Mouse (Mus musculus) embryonic facial prominence, embryonic 15.5 days (tissue): ENCODE results near the gene Sirt6. TPM values are rescaled to one million over a fixed set of nuclear protein-coding genes. Genes with fewer than 3 reads are reported as not detected.

Experiments used
- ATAC-seq: fragments of 200-750 bp; cut with Nextera tagmentation; 2 replicates; pipeline ENCODE4 v1.8.0; 2017; ENCODE audit warnings: low read depth, moderate TSS enrichment; ENCODE audit not compliant: insufficient number of reproducible peaks, low FRiP score, low TSS enrichment
- H3K27ac ChIP-seq: fragments of 300-500 bp; sonication (generic); replicated peaks from 2 replicates; pipeline ENCODE4 v1.5.1; 2015; ENCODE audit warnings: mild to moderate bottlenecking, inconsistent platforms
- H3K27me3 ChIP-seq: fragments of 300-500 bp; sonication (generic); 2 replicates; pipeline ENCODE4 v1.6.1; 2015; ENCODE audit warnings: inconsistent platforms
- H3K36me3 ChIP-seq: fragments of 300-500 bp; sonication (generic); 2 replicates; pipeline ENCODE4 v1.6.1; 2015; ENCODE audit warnings: mild to moderate bottlenecking, inconsistent platforms
- H3K4me1 ChIP-seq: fragments of 300-500 bp; sonication (generic); 2 replicates; pipeline ENCODE4 v1.6.1; 2015; ENCODE audit warnings: inconsistent platforms
- H3K4me2 ChIP-seq: fragments of 300-500 bp; sonication (generic); replicated peaks from 2 replicates; pipeline ENCODE4 v1.6.1; 2015; ENCODE audit warnings: mild to moderate bottlenecking, inconsistent platforms
- H3K4me3 ChIP-seq: fragments of 300-500 bp; sonication (generic); replicated peaks from 2 replicates; pipeline ENCODE4 v1.5.1; 2015; ENCODE audit warnings: mild to moderate bottlenecking, inconsistent platforms
- H3K9ac ChIP-seq: fragments of 300-500 bp; sonication (generic); 2 replicates; pipeline ENCODE4 v1.6.1; 2015; ENCODE audit warnings: inconsistent platforms
- H3K9me3 ChIP-seq: fragments of 300-500 bp; sonication (generic); replicated peaks from 2 replicates; pipeline ENCODE4 v1.6.1; 2016; ENCODE audit warnings: inconsistent platforms
- WGBS: fragments of 180-500 bp; shearing (Covaris S2); methylation state at CpG from one replicate; pipeline ENCODE4 v1.1.7; 2015; 5-methylcytosine and 5-hydroxymethylcytosine counted together
- polyA plus RNA-seq: library from polyadenylated mRNA; unstranded; fragments of >200 nt; fragmentation: Nextera tagmentation; extraction: Ambion mirVana; gene quantifications from 2 replicates; pipeline ENCODE4 v1.2.1, GENCODE M21; 2015

Sirt6 gene
- polyA plus RNA-seq, 1 experiment from 2014 or later: 41.0 TPM

GRCm38 (mm10) chr10:81600738-81601203, 26.8 kb downstream of the Sirt6 start, which contains the start of gene Tle6:
Gene Tle6 (minus strand): TSS chr10:81601073.
- Histone ChIP-seq H3K4me2 (peak within 1 kb of the TSS; percentile 61), H3K36me3 (no peaks in the 10 kb centered on the region), H3K4me1 (peaks cover 72% of the 10 kb centered on the region), H3K9me3 (no peaks in the 10 kb centered on the region), H3K9ac (no peak within 1 kb of the TSS), H3K27me3 (no peaks in the 10 kb centered on the region), H3K27ac (peak within 1 kb of the TSS; percentile 89), H3K4me3 (peak within 1 kb of the TSS; percentile 37)
- ATAC-seq: peak; percentile 88
- WGBS: under 1% methylated on average over 28 of the region's 28 CpGs

GRCm38 (mm10) chr10:81600096-81600495, 27.5 kb downstream of the Sirt6 start:
- no peaks in the 10 kb centered on the region for H3K9me3 ChIP-seq
- peak overlapping the region; percentile 61; the same call in 1 of the 2 replicates for H3K4me2 ChIP-seq
- ATAC-seq: no peak
- H3K27me3 ChIP-seq: no peaks in the 10 kb centered on the region
- 45% methylated on average over 10 of the region's 10 CpGs for WGBS
- H3K36me3 ChIP-seq: no peaks in the 10 kb centered on the region
- H3K27ac ChIP-seq: peak overlapping the region; percentile 89
- no peak overlapping the region for H3K9ac ChIP-seq
- no peak overlapping the region for H3K4me3 ChIP-seq
- H3K4me1 ChIP-seq: peaks cover 74% of the 10 kb centered on the region

- H3K27ac ChIP-seq: no peak overlapping the region
- 64% methylated on average over 5 of the region's 5 CpGs for WGBS
Observed at GRCm38 (mm10) chr10:81599630-81600029, 28.0 kb downstream of the Sirt6 start.

GRCm38 (mm10) chr10:81598871-81599270, 28.7 kb downstream of the Sirt6 start:
- Histone ChIP-seq H3K36me3 (no peaks in the 10 kb centered on the region), H3K9ac (no peak overlapping the region), H3K27ac (no peak overlapping the region), H3K4me2 (no peak overlapping the region), H3K4me3 (no peak overlapping the region), H3K9me3 (no peaks in the 10 kb centered on the region), H3K27me3 (no peaks in the 10 kb centered on the region; the same call in 1 of the 2 replicates), H3K4me1 (peaks cover 66% of the 10 kb centered on the region)
- WGBS: 38% methylated on average over 6 of the region's 6 CpGs
- no peak for ATAC-seq

More at GRCm38 (mm10) chr10:81599630-81600029, 28.0 kb downstream of the Sirt6 start:
- Histone ChIP-seq H3K9ac (no peak overlapping the region), H3K4me1 (peaks cover 72% of the 10 kb centered on the region), H3K4me3 (no peak overlapping the region), H3K9me3 (no peaks in the 10 kb centered on the region), H3K27me3 (no peaks in the 10 kb centered on the region), H3K36me3 (no peaks in the 10 kb centered on the region), H3K4me2 (no peak overlapping the region)
- ATAC-seq: no peak

- Histone ChIP-seq H3K4me2 (no peak overlapping the region), H3K27me3 (no peaks in the 10 kb centered on the region; the same call in 1 of the 2 replicates), H3K36me3 (no peaks in the 10 kb centered on the region), H3K27ac (peak overlapping the region; percentile 60; the same call in 1 of the 2 replicates), H3K9me3 (no peaks in the 10 kb centered on the region), H3K9ac (no peak overlapping the region), H3K4me1 (peaks cover 66% of the 10 kb centered on the region), H3K4me3 (no peak overlapping the region)
- ATAC-seq: no peak
- WGBS: 31% methylated on average over 3 of the region's 3 CpGs
Observed at GRCm38 (mm10) chr10:81598342-81598741, 29.3 kb downstream of the Sirt6 start.

GRCm38 (mm10) chr10:81597137-81597950, 30.3 kb downstream of the Sirt6 start:
- WGBS: under 1% methylated on average over 10 of the region's 12 CpGs
- H3K4me3 ChIP-seq: peak overlapping the region; percentile 26
- H3K9ac ChIP-seq: no peak overlapping the region

GRCm38 (mm10) chr10:81596611-81597010, 31.0 kb downstream of the Sirt6 start:
- Histone ChIP-seq H3K4me1 (peaks cover 54% of the 10 kb centered on the region), H3K4me2 (peak overlapping the region; percentile 46), H3K36me3 (no peaks in the 10 kb centered on the region), H3K4me3 (peak overlapping the region; percentile 26), H3K9me3 (no peaks in the 10 kb centered on the region), H3K27ac (peak overlapping the region; percentile 69), H3K9ac (no peak overlapping the region; the same call in 1 of the 2 replicates), H3K27me3 (peaks cover 4% of the 10 kb centered on the region; the same call in 1 of the 2 replicates)
- ATAC-seq: no peak
- WGBS: 3% methylated on average over 10 of the region's 10 CpGs

More at GRCm38 (mm10) chr10:81597137-81597950, 30.3 kb downstream of the Sirt6 start:
- Histone ChIP-seq H3K4me1 (peaks cover 59% of the 10 kb centered on the region), H3K9me3 (no peaks in the 10 kb centered on the region), H3K4me2 (peak overlapping the region; percentile 46), H3K36me3 (no peaks in the 10 kb centered on the region), H3K27ac (peak overlapping the region; percentile 69), H3K27me3 (no peaks in the 10 kb centered on the region; the same call in 1 of the 2 replicates)
- peak; percentile 22 for ATAC-seq

- ATAC-seq: no peak
- H3K9me3 ChIP-seq: no peaks in the 10 kb centered on the region
- 20% methylated on average over 5 of the region's 5 CpGs for WGBS
- no peak overlapping the region for H3K4me3 ChIP-seq
- peaks cover 4% of the 10 kb centered on the region; the same call in 1 of the 2 replicates for H3K27me3 ChIP-seq
- peak overlapping the region; percentile 69 for H3K27ac ChIP-seq
- H3K9ac ChIP-seq: no peak overlapping the region
- H3K4me1 ChIP-seq: peaks cover 44% of the 10 kb centered on the region
- peaks cover 5% of the 10 kb centered on the region; the same call in 1 of the 2 replicates for H3K36me3 ChIP-seq
- no peak overlapping the region for H3K4me2 ChIP-seq
Observed at GRCm38 (mm10) chr10:81595599-81595998, 32.0 kb downstream of the Sirt6 start.

GRCm38 (mm10) chr10:81593935-81594334, 33.7 kb downstream of the Sirt6 start:
- Histone ChIP-seq H3K4me2 (no peak overlapping the region), H3K4me1 (peaks cover 38% of the 10 kb centered on the region), H3K36me3 (peaks cover 19% of the 10 kb centered on the region), H3K4me3 (no peak overlapping the region), H3K27me3 (peaks cover 4% of the 10 kb centered on the region; the same call in 1 of the 2 replicates), H3K27ac (no peak overlapping the region), H3K9me3 (no peaks in the 10 kb centered on the region), H3K9ac (no peak overlapping the region)
- 74% methylated on average over 18 of the region's 18 CpGs for WGBS
- ATAC-seq: no peak

GRCm38 (mm10) chr10:81593223-81593622, 34.4 kb downstream of the Sirt6 start:
- Histone ChIP-seq H3K4me2 (no peak overlapping the region), H3K9ac (no peak overlapping the region)

GRCm38 (mm10) chr10:81592631-81593030, 35.0 kb downstream of the Sirt6 start:
- H3K27ac ChIP-seq: no peak overlapping the region
- H3K4me2 ChIP-seq: no peak overlapping the region
- H3K4me1 ChIP-seq: peaks cover 28% of the 10 kb centered on the region
- H3K36me3 ChIP-seq: peaks cover 30% of the 10 kb centered on the region
- H3K4me3 ChIP-seq: no peak overlapping the region
- H3K9ac ChIP-seq: no peak overlapping the region
- no peaks in the 10 kb centered on the region for H3K9me3 ChIP-seq
- H3K27me3 ChIP-seq: peaks cover 4% of the 10 kb centered on the region; the same call in 1 of the 2 replicates
- 79% methylated on average over 7 of the region's 7 CpGs for WGBS
- ATAC-seq: no peak

More at GRCm38 (mm10) chr10:81593223-81593622, 34.4 kb downstream of the Sirt6 start:
- no peak for ATAC-seq
- H3K4me3 ChIP-seq: no peak overlapping the region
- peaks cover 4% of the 10 kb centered on the region; the same call in 1 of the 2 replicates for H3K27me3 ChIP-seq
- WGBS: 66% methylated on average over 4 of the region's 4 CpGs
- no peaks in the 10 kb centered on the region for H3K9me3 ChIP-seq
- H3K27ac ChIP-seq: no peak overlapping the region
- H3K36me3 ChIP-seq: peaks cover 26% of the 10 kb centered on the region
- H3K4me1 ChIP-seq: peaks cover 34% of the 10 kb centered on the region
